Mouse (Mus musculus): ENCODE results near the gene Cebpzos.

- TF ChIP-seq CTCF (IDR thresholded peaks at IDR 0.05; ENCODE audit: low read depth, low read length) (no peak), POLR2A (IDR thresholded peaks at IDR 0.05; ENCODE audit: borderline replicate concordance, low read depth, low read length) (no peak)
Observed at GRCm38 (mm10) chr17:78882401-78883112, 33.7 kb upstream of the Cebpzos start, which contains the start of gene Eif2ak2.

Measured in bone marrow macrophage, adult 2 months (primary cell).